Mouse (Mus musculus): Measurements from ENCODE around the gene Nol4l. TPM values are rescaled to one million over a fixed set of nuclear protein-coding genes. Genes with fewer than 3 reads are reported as not detected.
A peak's percentile ranks its signal among the peaks of the same experiment; 100 is the strongest.

Gene Nol4l
- polyA plus RNA-seq, 1 experiment from 2014 or later: 13.2 TPM

GRCm38 (mm10) chr2:153538898-153539297 is 9.1 kb upstream of the Nol4l start:
- ATAC-seq (ENCODE audit: low FRiP score, low read depth): no peak
- no peaks in the 10 kb centered on the region for H3K27me3 ChIP-seq
- no peak overlapping the region for H3K4me3 ChIP-seq
- no peaks in the 10 kb centered on the region for H3K36me3 ChIP-seq
- no peak overlapping the region for H3K9ac ChIP-seq
- H3K27ac ChIP-seq: no peak overlapping the region
- WGBS: 75% methylated on average over 3 of the region's 3 CpGs
- no peak overlapping the region for H3K4me2 ChIP-seq (replicated peaks)
- no peaks in the 10 kb centered on the region for H3K4me1 ChIP-seq
- no peaks in the 10 kb centered on the region for H3K9me3 ChIP-seq

DNA sequence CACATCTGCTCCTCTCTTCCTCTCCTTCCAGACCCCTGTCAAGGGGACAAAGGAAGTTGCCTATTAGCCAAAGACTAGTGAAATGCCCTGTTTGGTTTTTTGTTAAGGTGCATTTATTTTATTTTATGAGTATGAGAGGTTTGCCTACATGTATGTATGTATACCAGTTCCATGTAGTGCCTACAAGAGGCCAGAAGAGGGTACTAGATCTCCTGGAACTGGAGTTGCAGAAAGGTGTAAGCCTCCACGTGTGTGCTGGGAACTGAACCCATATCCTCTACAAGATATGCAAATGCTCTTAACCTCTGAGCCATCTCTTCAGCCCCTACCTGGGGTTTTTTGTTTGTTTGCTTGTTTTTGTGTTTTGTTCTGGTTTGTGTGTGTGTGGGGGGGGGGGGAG is 4.2 kb upstream of the Nol4l start:
- Histone ChIP-seq H3K4me1 (peaks cover 4% of the 10 kb centered on the region), H3K9me3 (no peaks in the 10 kb centered on the region), H3K9ac (no peak overlapping the region), H3K4me2 (replicated peaks) (no peak overlapping the region), H3K27me3 (peaks cover 38% of the 10 kb centered on the region), H3K27ac (no peak overlapping the region), H3K4me3 (no peak overlapping the region), H3K36me3 (no peaks in the 10 kb centered on the region)
- ATAC-seq (ENCODE audit: low FRiP score, low read depth): no peak
- WGBS: 73% methylated on average over 1 of the region's 1 CpGs

DNA sequence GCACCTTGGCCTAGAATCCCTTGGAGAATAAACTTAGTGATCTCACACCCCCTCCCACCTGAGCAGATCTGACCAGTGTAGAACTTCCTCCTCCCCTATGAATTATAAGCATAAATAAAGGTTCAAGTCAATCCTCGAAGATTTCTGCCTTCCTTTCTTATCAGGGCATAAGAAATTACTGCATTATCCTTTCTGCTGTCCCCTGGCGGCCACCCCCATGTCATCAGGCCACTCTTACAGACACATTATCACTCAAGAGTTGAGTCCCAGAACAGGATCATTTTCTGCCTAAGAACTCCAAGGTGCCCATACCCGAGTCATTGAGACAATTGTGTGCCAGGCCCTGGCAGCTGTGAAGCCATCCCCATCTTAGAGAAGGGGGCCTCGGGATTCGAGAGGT is 1.2 kb upstream of the Nol4l start:
- no peak overlapping the region for H3K9ac ChIP-seq
- peaks cover 24% of the 10 kb centered on the region for H3K4me1 ChIP-seq
- 44% methylated on average over 5 of the region's 5 CpGs for WGBS
- H3K4me2 ChIP-seq (replicated peaks): peak overlapping the region; percentile 99; the same call in 1 of the 2 replicates
- ATAC-seq (ENCODE audit: low FRiP score, low read depth): no peak
- H3K27ac ChIP-seq: no peak overlapping the region
- 0 out of 2 replicates have a peak overlapping the region, but pooled peaks have one; percentile 68 for H3K4me3 ChIP-seq
- no peaks in the 10 kb centered on the region for H3K36me3 ChIP-seq
- no peaks in the 10 kb centered on the region for H3K9me3 ChIP-seq
- peaks cover 68% of the 10 kb centered on the region for H3K27me3 ChIP-seq

- Histone ChIP-seq H3K9ac (peak overlapping the region; percentile 67), H3K4me1 (peaks cover 28% of the 10 kb centered on the region), H3K36me3 (no peaks in the 10 kb centered on the region), H3K4me2 (replicated peaks) (peak overlapping the region; percentile 99), H3K27ac (no peak overlapping the region), H3K9me3 (no peaks in the 10 kb centered on the region), H3K27me3 (peaks cover 81% of the 10 kb centered on the region), H3K4me3 (peak overlapping the region; percentile 68)
- peak; percentile 3; the same call in 1 of the 2 replicates for ATAC-seq (ENCODE audit: low FRiP score, low read depth)
- 0% methylated on average over 43 of the region's 53 CpGs for WGBS
Measured at GRCm38 (mm10) chr2:153529365-153529781, 398 bp downstream of the Nol4l start.

DNA sequence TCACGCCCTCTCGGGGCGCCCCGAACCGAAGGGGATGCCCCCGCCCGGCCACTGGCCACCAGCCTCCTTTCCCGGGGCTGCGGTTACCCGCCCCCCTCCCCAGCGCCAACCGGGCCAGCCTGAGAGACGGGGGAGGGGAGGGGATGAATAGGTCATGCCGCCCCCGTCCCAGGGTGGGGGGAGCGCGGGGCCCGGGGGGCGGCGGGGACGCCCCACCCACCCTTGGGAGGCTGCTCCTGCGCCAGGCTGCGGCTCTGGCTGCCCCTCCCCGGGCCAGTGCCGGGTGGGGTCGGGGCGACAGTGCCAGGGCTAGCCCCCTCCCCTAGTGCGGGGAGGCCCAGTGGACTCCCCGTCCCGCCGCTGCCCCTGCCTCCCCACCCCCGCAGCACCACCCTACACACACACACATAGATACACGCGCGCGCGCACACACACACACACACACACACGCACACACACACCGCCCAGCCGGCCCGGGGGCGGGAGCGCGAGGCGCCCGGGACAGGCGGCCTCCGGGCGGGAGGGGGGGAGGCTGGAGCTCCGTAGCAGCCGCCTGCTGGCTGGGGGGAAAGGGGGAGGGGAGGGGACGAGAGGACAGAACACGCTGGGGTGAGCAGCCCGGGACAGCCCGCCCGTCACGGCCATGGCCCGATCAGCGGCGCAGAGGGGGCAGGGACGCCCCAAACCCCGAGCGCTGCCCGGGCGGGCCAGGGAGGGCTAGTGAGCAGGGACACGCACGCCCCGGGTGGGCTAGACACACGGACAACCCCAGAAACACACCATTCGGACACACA is 1.0 kb downstream of the Nol4l start:
- ATAC-seq (ENCODE audit: low FRiP score, low read depth): peak; percentile 57
- Histone ChIP-seq H3K27me3 (peaks cover 84% of the 10 kb centered on the region), H3K27ac (no peak overlapping the region), H3K9ac (peak overlapping the region; percentile 67), H3K4me2 (replicated peaks) (peak overlapping the region; percentile 99), H3K36me3 (no peaks in the 10 kb centered on the region), H3K4me3 (peak overlapping the region; percentile 68), H3K9me3 (no peaks in the 10 kb centered on the region), H3K4me1 (peaks cover 28% of the 10 kb centered on the region)
- WGBS: under 1% methylated on average over 15 of the region's 70 CpGs

GRCm38 (mm10) chr2:153527580-153528531 is 1.9 kb downstream of the Nol4l start:
- 2% methylated on average over 35 of the region's 85 CpGs for WGBS
- peak overlapping the region; percentile 67 for H3K9ac ChIP-seq

DNA sequence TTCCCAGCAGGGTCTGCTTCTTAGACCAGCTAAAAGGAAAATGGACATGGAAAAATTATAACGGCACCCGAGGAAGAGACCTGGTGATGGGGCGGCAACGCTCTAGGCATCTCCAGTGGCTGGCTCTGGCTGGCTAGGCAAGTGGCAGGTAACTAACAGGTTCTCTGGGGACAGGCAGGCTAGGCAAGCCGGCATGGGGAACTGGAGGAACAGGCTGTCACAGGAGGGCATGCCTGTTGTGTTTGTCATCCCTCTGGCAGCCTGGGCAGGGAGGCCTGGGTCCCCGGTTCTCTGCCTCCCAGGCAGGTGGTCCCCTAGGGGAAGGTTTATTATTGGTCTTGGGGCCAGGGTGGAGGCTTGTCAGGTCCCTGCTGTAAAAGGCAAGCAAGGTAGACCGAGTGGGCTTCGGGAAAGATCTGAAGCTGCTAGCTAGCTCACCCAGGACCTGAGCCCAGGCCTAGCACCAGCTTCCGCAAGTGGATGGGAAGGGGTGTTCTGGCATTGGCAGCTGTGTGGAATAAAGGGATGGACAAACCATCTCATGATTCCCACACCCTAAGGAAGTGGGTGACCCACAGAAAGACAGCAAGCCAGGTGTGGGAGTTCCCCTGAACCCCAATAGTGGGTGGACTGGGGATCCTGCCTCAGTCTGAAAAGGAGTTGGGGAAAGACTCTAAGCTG is 2.8 kb downstream of the Nol4l start:
- no peak for ATAC-seq (ENCODE audit: low FRiP score, low read depth)
- 49% methylated on average over 9 of the region's 9 CpGs for WGBS
- H3K4me2 ChIP-seq (replicated peaks): peak overlapping the region; percentile 99; the same call in 1 of the 2 replicates
- no peaks in the 10 kb centered on the region for H3K36me3 ChIP-seq
- H3K4me3 ChIP-seq: no peak overlapping the region
- no peak overlapping the region for H3K27ac ChIP-seq
- H3K27me3 ChIP-seq: peaks cover 78% of the 10 kb centered on the region
- peaks cover 35% of the 10 kb centered on the region for H3K4me1 ChIP-seq
- no peaks in the 10 kb centered on the region for H3K9me3 ChIP-seq
- H3K9ac ChIP-seq: no peak overlapping the region

More at GRCm38 (mm10) chr2:153527580-153528531, 1.9 kb downstream of the Nol4l start:
- Histone ChIP-seq H3K4me2 (replicated peaks) (peak overlapping the region; percentile 99), H3K27ac (no peak overlapping the region), H3K4me3 (peak overlapping the region; percentile 68), H3K36me3 (no peaks in the 10 kb centered on the region), H3K27me3 (peaks cover 87% of the 10 kb centered on the region), H3K9me3 (no peaks in the 10 kb centered on the region), H3K4me1 (peaks cover 28% of the 10 kb centered on the region)
- peak; percentile 22; the same call in 1 of the 2 replicates for ATAC-seq (ENCODE audit: low FRiP score, low read depth)

- WGBS: 12% methylated on average over 10 of the region's 10 CpGs
- H3K27me3 ChIP-seq: peaks cover 68% of the 10 kb centered on the region
- H3K36me3 ChIP-seq: no peaks in the 10 kb centered on the region
- H3K27ac ChIP-seq: no peak overlapping the region
- H3K4me3 ChIP-seq: no peak overlapping the region
- H3K9ac ChIP-seq: no peak overlapping the region
- ATAC-seq (ENCODE audit: low FRiP score, low read depth): no peak
- no peak overlapping the region for H3K4me2 ChIP-seq (replicated peaks)
- no peaks in the 10 kb centered on the region for H3K9me3 ChIP-seq
- peaks cover 36% of the 10 kb centered on the region for H3K4me1 ChIP-seq
Measured at GRCm38 (mm10) chr2:153525906-153526311, 3.9 kb downstream of the Nol4l start.

- Histone ChIP-seq H3K27me3 (peaks cover 57% of the 10 kb centered on the region), H3K4me3 (no peak overlapping the region), H3K9me3 (no peaks in the 10 kb centered on the region), H3K9ac (no peak overlapping the region), H3K4me1 (peaks cover 32% of the 10 kb centered on the region), H3K27ac (no peak overlapping the region), H3K36me3 (no peaks in the 10 kb centered on the region), H3K4me2 (replicated peaks) (no peak overlapping the region)
- 67% methylated on average over 2 of the region's 2 CpGs for WGBS
- ATAC-seq (ENCODE audit: low FRiP score, low read depth): no peak
Measured at GRCm38 (mm10) chr2:153524727-153525126, 5.0 kb downstream of the Nol4l start.

DNA sequence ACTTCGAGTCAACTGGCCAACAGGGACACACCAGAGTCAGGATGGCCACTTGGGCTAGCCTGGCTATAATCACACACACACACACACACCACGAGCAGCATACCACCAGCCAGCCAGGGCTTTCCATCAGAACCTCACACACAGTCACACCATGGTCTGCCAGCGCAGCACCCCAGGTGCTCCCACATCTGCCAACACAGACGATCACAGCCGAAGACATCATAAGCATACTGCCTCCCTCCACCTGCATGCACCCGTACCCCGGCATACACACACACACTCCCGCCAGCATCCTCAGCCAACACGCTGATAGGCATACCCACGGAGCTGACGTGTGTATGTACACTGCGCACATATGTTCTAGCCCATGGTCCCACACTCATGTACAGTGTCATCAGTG is 6.1 kb downstream of the Nol4l start:
- Histone ChIP-seq H3K4me2 (replicated peaks) (no peak overlapping the region), H3K4me3 (no peak overlapping the region), H3K27ac (no peak overlapping the region), H3K36me3 (no peaks in the 10 kb centered on the region), H3K9me3 (no peaks in the 10 kb centered on the region), H3K9ac (no peak overlapping the region), H3K4me1 (peaks cover 29% of the 10 kb centered on the region), H3K27me3 (peaks cover 46% of the 10 kb centered on the region)
- 88% methylated on average over 12 of the region's 12 CpGs for WGBS
- no peak for ATAC-seq (ENCODE audit: low FRiP score, low read depth)

- H3K4me2 ChIP-seq (replicated peaks): no peak overlapping the region
- no peak for ATAC-seq (ENCODE audit: low FRiP score, low read depth)
- H3K27me3 ChIP-seq: peaks cover 41% of the 10 kb centered on the region
Measured at GRCm38 (mm10) chr2:153523143-153523542, 6.6 kb downstream of the Nol4l start.

More at GRCm38 (mm10) chr2:153523143-153523542, 6.6 kb downstream of the Nol4l start:
- H3K9me3 ChIP-seq: no peaks in the 10 kb centered on the region
- no peaks in the 10 kb centered on the region for H3K36me3 ChIP-seq
- H3K4me1 ChIP-seq: peaks cover 24% of the 10 kb centered on the region
- no peak overlapping the region for H3K9ac ChIP-seq
- 60% methylated on average over 9 of the region's 9 CpGs for WGBS
- no peak overlapping the region for H3K4me3 ChIP-seq
- H3K27ac ChIP-seq: no peak overlapping the region

Measured in limb, embryonic 13.5 days (tissue).